Mouse (Mus musculus) pancreas, adult 10 weeks (tissue): Measurements from ENCODE around the gene Vmn2r22. TPM values are rescaled to one million over a fixed set of nuclear protein-coding genes. Genes with fewer than 3 reads are reported as not detected.

ENCODE experiments used
- polyA plus RNA-seq: library from polyadenylated mRNA; stranded (reverse); fragments of 350-450 nt; fragmentation: Illumina TruSeq; extraction: RNeasy Lipid Tissue Mini Kit (QIAGEN cat#74804); gene quantifications from one replicate; pipeline ENCODE4 v1.2.3, GENCODE M21; 2015; ENCODE audit warnings: low read depth, low replicate concordance; ENCODE audit not compliant: insufficient read depth

The Vmn2r22 gene
- not detected for polyA plus RNA-seq

DNA sequence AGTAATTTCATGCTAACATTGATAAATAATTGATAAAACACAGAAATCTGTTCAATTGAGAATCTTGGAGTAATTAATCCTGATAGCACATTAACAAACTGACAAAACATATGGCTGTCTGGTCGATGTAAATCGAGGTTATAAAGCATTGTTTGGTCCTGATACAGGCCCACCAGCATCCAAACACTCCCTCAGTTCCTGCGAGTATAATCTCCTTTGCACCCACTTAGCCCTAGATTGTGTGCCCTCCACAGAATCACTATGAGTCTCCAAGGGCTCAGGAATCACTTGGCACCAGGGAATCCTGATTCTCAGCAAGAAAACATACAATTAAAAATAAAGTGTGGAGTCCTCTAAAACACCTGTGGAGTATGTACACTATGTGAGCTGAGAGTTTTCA is at the start of gene Vmn2r22:
Vmn2r22 (minus strand) TSS at position 101 of the 400 bp plus-strand sequence.

Other genes with a start within 250 kb of the Vmn2r22 start
- gene Vmn2r20, start 232.6 kb downstream of the Vmn2r22 start, polyA plus RNA-seq, result not detected
- not detected for gene Vmn2r21, start 117.3 kb downstream of the Vmn2r22 start, polyA plus RNA-seq
- gene Vmn2r23, start 51.9 kb upstream of the Vmn2r22 start, polyA plus RNA-seq, result not detected
- not detected for gene Vmn2r24, start 128.2 kb upstream of the Vmn2r22 start, polyA plus RNA-seq
- not detected for gene Vmn2r25, start 202.7 kb upstream of the Vmn2r22 start, polyA plus RNA-seq